Mouse (Mus musculus): ENCODE results near the gene Cdc45.

Gene Cdc45

DNA sequence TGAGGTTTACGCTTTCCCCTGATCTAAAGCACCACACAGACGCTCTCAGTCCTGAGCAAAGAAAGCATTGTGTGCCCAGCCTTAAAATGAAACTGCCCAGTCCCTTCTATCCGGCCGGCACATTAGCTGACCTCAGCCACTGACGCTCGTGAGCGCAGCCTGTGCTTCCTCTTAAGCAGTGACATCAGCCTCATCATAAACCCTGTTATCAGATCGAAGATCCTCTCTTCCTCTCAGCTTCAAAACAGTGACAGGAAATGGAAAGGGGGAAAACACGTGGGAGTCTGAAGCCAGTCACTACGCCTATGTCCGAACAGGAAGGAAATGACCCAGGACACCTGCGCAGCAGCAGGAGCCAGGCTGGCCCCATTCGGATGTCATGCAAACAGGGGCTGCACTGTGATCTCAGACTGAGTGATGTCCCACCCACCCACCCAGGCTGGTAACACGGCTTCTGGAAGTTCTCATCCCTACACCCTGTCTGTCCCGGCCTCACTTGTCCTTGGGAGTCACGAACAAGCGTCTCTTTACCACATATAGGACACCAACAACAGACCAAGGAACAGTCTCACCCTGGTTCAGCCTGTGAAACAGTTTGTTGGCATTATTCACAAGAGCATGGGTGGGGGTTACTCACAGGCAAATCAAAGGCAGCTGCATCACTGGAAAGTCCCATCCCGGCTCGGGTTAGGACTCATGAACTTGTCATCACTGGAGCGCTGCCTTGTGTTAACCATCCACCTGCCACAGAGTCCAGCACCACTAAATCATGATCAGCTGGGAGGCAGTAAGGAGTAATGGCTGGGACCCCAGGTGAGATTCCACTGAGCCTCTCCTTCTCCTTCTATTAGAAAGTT lies 78.5 kb downstream of the Cdc45 start:
- no peak for DNase-seq (ENCODE audit: extremely low read depth, low read depth, low spot score)

DNA sequence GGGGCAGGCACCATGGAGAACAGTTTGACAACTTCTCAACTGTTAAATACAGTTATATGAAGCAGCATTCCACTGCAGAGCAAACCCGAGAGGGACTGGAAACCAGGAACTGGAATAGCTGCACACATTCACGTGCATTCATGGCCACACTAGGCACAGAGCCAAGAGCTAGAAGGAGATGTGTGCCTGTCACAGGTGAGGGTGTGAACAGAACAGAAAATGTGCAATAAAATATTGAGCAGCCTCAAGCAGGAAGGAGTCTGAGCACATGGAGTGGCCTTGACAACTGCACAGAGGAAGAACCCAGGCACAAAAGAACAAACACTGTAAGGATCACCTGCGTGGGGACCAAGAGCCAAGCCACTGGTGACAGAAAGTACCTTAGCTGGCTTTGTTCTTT lies 81.1 kb downstream of the Cdc45 start:
- no peak for DNase-seq (ENCODE audit: extremely low read depth, low read depth, low spot score)

All from fat pad, adult 2 months (tissue).